Mouse (Mus musculus): ENCODE data around the gene Clca4a.
"Not testable (repeated sequence)": the region's sequence is repeated elsewhere in the genome, so short reads cannot be mapped to it uniquely, and the experiment has no call there.

Clca4a gene

GRCm38 (mm10) chr3:144974945-144975344 lies at the start of gene Clca4a:
Gene Clca4a (minus strand): TSS chr3:144975045.
- no peak for DNase-seq

- DNase-seq, result no peak
Measured at GRCm38 (mm10) chr3:145017807-145018206, 43.0 kb upstream of the Clca4a start.

GRCm38 (mm10) chr3:145004422-145004821 lies 29.6 kb upstream of the Clca4a start:
- DNase-seq, result no peak

GRCm38 (mm10) chr3:145000912-145001311 lies 26.1 kb upstream of the Clca4a start:
- no peak for DNase-seq

- DNase-seq, result no peak
Measured at GRCm38 (mm10) chr3:144993055-144993454, 18.2 kb upstream of the Clca4a start.

GRCm38 (mm10) chr3:144992618-144993017 lies 17.8 kb upstream of the Clca4a start:
- DNase-seq, result no peak

- no peak for DNase-seq
Measured at GRCm38 (mm10) chr3:144985890-144986289, 11.0 kb upstream of the Clca4a start.

GRCm38 (mm10) chr3:144980551-144980950 lies 5.7 kb upstream of the Clca4a start:
- DNase-seq, result no peak

- DNase-seq, result no peak
Measured at GRCm38 (mm10) chr3:144977631-144978030, 2.8 kb upstream of the Clca4a start.

GRCm38 (mm10) chr3:144976091-144976490 lies 1.2 kb upstream of the Clca4a start:
- DNase-seq, result no peak

- DNase-seq, result no peak
Measured at GRCm38 (mm10) chr3:144971553-144972270, 3.1 kb downstream of the Clca4a start.

- no peak for DNase-seq
Measured at GRCm38 (mm10) chr3:144969755-144970154, 5.1 kb downstream of the Clca4a start.

GRCm38 (mm10) chr3:144966074-144966473 lies 8.8 kb downstream of the Clca4a start:
- no peak for DNase-seq

- DNase-seq, result no peak
Measured at GRCm38 (mm10) chr3:144950829-144951228, 24.0 kb downstream of the Clca4a start.

GRCm38 (mm10) chr3:144947376-144947775 lies 27.5 kb downstream of the Clca4a start:
- not testable (repeated sequence) for DNase-seq

- not testable (repeated sequence) for DNase-seq
Measured at GRCm38 (mm10) chr3:144933625-144934024, 41.2 kb downstream of the Clca4a start.

- no peak for DNase-seq
Measured at GRCm38 (mm10) chr3:144933011-144933491, 41.8 kb downstream of the Clca4a start.

- no peak for DNase-seq
Measured at GRCm38 (mm10) chr3:144932335-144932734, 42.5 kb downstream of the Clca4a start, which contains the start of gene Clca4b. Gene Clca4b (minus strand): TSS chr3:144932529.

- DNase-seq, result no peak
Measured at GRCm38 (mm10) chr3:144914014-144914413, 60.8 kb downstream of the Clca4a start.
